Comparison of ENCODE assay signal across 8 mouse cellular contexts in the genomic region with DNA sequence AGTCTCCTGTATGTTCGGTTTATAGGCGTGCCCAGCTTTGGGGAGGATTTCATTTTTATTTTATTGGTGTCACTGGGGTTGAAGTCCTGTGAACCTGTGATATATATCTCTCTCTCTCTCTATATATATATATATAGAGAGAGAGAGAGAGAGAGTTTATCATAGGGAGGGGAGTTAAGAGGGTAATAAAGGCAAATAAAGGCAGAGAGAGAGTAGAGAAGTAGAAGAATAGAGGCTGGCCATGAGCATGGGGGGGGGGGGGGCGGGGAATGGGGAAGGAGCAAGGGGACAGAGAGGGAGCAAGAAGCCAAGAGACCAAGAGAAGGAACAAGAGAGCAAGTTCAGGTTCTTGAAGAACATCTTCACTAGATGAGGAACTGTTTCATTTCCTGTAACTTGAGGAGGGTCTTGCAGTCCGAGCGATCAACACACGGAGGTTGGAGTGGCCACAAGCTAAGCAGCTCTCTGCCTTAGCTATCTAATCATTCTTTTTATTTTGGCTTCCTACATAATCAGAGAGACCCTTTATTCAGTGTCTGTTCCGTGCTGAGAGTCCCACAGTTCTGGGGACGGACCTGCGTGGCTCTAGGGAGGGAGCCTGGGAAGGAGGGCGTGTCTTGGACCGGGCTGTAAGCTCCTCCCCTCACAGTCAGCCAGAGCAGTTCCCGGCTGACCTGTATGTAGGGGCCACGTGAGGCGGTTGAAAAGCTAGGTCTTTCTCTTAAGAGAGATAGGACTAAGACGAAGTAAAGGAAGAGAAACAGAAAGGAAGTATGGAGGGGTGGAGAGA. TPM values are rescaled to one million over a fixed set of nuclear protein-coding genes. Genes with fewer than 3 reads are reported as not detected.
DNase-seq lines count a peak whose midpoint lies in the region; ATAC-seq lines count a peak whose summit lies in the region.

No protein-coding gene starts in this region.

- no peaks in the 10 kb centered on the region for H3K9me3 ChIP-seq in hindbrain, embryonic 16.5 days (ENCODE audit: control insufficient read depth, low read length)
- H3K9me3 ChIP-seq in liver, embryonic 12.5 days (replicated peaks): no peaks in the 10 kb centered on the region

- H3K9ac ChIP-seq in hindbrain, embryonic 16.5 days (ENCODE audit: low read depth, low read length): no peak overlapping the region
- no peak overlapping the region for H3K9ac ChIP-seq in liver, embryonic 12.5 days

- H3K36me3 ChIP-seq in hindbrain, embryonic 16.5 days (ENCODE audit: control insufficient read depth, insufficient read depth, low read length): peaks cover 3% of the 10 kb centered on the region; the same call in 1 of the 2 replicates
- no peaks in the 10 kb centered on the region for H3K36me3 ChIP-seq in liver, embryonic 12.5 days

- no peaks in the 10 kb centered on the region for H3K27me3 ChIP-seq in hindbrain, embryonic 16.5 days (replicated peaks; ENCODE audit: control insufficient read depth, insufficient read depth, low read length)
- H3K27me3 ChIP-seq in liver, embryonic 12.5 days (replicated peaks): peaks cover 56% of the 10 kb centered on the region

- H3K4me2 ChIP-seq in hindbrain, embryonic 16.5 days (ENCODE audit: low read length): peak overlapping the region; percentile 52
- peak overlapping the region; percentile 53 for H3K4me2 ChIP-seq in liver, embryonic 12.5 days

- H3K4me3 ChIP-seq in hindbrain, embryonic 16.5 days (ENCODE audit: low read length): peak overlapping the region; percentile 29
- peak overlapping the region; percentile 42 for H3K4me3 ChIP-seq in liver, embryonic 12.5 days

- H3K27ac ChIP-seq in hindbrain, embryonic 16.5 days (ENCODE audit: low read depth, low read length): no peak overlapping the region
- H3K27ac ChIP-seq in liver, embryonic 12.5 days: no peak overlapping the region

- peak; percentile 16 for DNase-seq in 3134 (ENCODE audit: extremely low read depth, insufficient read length, low spot score)
- DNase-seq in adrenal gland, postnatal 25 days: peak; percentile 61
- peak; percentile 9 to 22 for DNase-seq in gastrocnemius, adult 8-10 months (ENCODE audit: low spot score in 2 of 2)
- peak; percentile 18 for DNase-seq in naive thymus-derived CD4-positive, alpha-beta T cell, adult 2 months (ENCODE audit: low read depth)
- DNase-seq in c-Kit-positive CD71-positive TER-119-positive erythroid progenitor cells, embryonic 14.5 days (ENCODE audit: low spot score): no peak
- no peak for DNase-seq in cerebellum, adult 8-10 months

- peaks cover 4% of the 10 kb centered on the region; the same call in 1 of the 2 replicates for H3K4me1 ChIP-seq in hindbrain, embryonic 16.5 days (ENCODE audit: control insufficient read depth, insufficient read depth, low read depth, low read length)
- no peaks in the 10 kb centered on the region for H3K4me1 ChIP-seq in liver, embryonic 12.5 days

- WGBS in hindbrain, embryonic 16.5 days: 15% methylated on average over 14 of the region's 15 CpGs
- 11% methylated on average over 14 of the region's 15 CpGs for WGBS in liver, embryonic 12.5 days (ENCODE audit: insufficient replicate concordance)

- ATAC-seq in hindbrain, embryonic 16.5 days: peak; percentile 65; the same call in 1 of the 2 replicates
- no peak; the same call in 1 of the 2 replicates for ATAC-seq in liver, embryonic 12.5 days

RNA-seq across cellular contexts. Expression of gene Gm47841, which starts 40.8 kb away (rescaled TPM):
- total RNA-seq in adrenal gland, postnatal 25 days (2021): not detected in 2 replicates
- total RNA-seq in gastrocnemius, adult 8-10 months (2022): not detected
- not detected in 2 replicates for polyA plus RNA-seq in hindbrain, embryonic 16.5 days (2015; fragmentation: Nextera tagmentation; extraction: Ambion mirVana)
- polyA plus RNA-seq in liver, embryonic 12.5 days (2016; fragmentation: Nextera tagmentation; extraction: Ambion mirVana): not detected in 2 replicates

Comparison
In these comparisons a context has a peak if more than half of its experiments do, and no peak if none do; other contexts are left out.
1. DNase-seq: peak in 3134 (single experiment), adrenal gland, postnatal 25 days (single experiment), gastrocnemius, adult 8-10 months (2 of 2) and naive thymus-derived CD4-positive, alpha-beta T cell, adult 2 months (single experiment); none in c-Kit-positive CD71-positive TER-119-positive erythroid progenitor cells, embryonic 14.5 days (single experiment) and cerebellum, adult 8-10 months (single experiment).